Mouse (Mus musculus) embryonic stem cell, embryonic (primary cell): ENCODE measurements around the gene Mospd3.

Experiments used
- CTCF ChIA-PET, 4 experiments: fragments of 300-600 bp in 2 of 4; fragments of 350-600 bp in 2 of 4; sonication (Branson Sonifier 250); formaldehyde crosslinking; loops; one replicate each; lab custom pipeline; 2022; ENCODE audit warnings: inconsistent platforms in 2 of 4; lab: Charles Lee
- POLR2A ChIA-PET, 4 experiments: fragments of 300-600 bp in 2 of 4; fragments of 350-600 bp in 2 of 4; sonication (Branson Sonifier 250); formaldehyde crosslinking; loops; one replicate each; lab custom pipeline; 2022; ENCODE audit warnings: antibody characterized with exemption in 4 of 4, inconsistent platforms in 1 of 4; lab: Charles Lee

The Mospd3 gene

DNA sequence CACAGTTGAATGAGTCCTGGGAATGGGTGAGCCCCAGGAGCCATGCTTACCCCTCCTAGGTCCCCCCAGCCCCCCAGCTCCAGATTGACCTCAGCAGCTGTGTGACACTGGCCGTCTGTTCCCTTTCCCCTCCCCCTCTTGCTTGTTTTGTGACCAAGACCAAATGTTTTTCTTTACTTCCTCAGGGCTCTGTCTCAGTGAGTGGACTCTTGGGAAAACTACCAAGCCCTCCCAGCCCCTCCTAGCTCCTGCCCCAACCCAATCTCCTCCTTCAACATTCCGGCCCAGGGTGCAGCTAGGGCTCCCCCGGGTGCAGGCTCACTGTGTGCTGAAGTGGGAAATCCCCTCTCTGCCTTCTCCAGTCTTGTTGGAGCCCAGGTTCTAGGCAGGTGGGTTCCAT lies 29.7 kb upstream of the Mospd3 start:
- POLR2A ChIA-PET = interaction anchor here (0.6 to 13.0 kb wide), 41 partner anchors 9 to 559 kb away, joined by 3 to 163 read pairs (median 6); partner anchors contain the start of genes Mospd3 (in 3 of the 4), Pcolce (in 3 of the 4), Pop7 (in 3 of the 4) and Sap25 (in 3 of the 4)
- CTCF ChIA-PET = interaction anchor here (0.7 to 5.1 kb wide), 12 partner anchors 11 to 129 kb away, joined by 3 to 70 read pairs (median 6); partner anchors contain the start of genes Sap25 (in 4 of the 4), Pcolce (in 1 of the 4) and Pop7 (in 1 of the 4)

DNA sequence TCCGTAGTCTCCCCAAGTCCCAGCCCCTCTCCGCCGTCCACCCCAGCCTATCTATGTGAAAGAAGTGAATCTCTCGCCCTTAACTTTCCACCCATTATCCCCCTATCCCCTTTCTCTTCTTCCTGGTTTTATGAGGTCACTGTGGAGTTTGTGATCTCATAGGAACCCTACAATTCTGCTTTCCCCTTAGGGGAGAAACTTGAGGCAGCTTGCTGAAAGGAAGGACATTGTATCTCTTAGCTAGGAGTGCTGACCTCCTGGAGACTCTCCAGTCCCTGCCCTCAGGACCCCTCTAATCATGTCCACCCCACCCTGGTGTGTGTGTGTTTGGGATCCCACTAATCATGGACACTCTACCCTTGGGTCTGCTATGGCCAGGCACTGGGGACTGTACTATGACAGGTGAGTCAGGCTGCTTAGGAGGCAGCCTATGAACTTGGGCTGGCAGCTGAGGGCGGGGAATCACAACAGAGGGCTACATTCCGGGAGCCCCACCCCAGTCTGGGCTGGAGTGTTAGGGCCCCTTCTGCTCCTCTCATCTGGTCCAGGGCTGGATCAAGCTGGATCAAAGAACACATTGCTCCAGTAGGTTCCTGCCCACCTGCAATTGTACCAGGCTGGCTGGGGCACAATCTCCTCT lies 29.2 kb upstream of the Mospd3 start:
- CTCF ChIA-PET = interaction anchor here (0.9 to 5.1 kb wide), 10 partner anchors 11 to 30 kb away, joined by 3 to 70 read pairs (median 6); partner anchors contain the start of genes Sap25 (in 4 of the 4) and Pcolce (in 1 of the 4)
- POLR2A ChIA-PET = interaction anchor here (0.6 to 13.0 kb wide), 41 partner anchors 9 to 558 kb away, joined by 3 to 163 read pairs (median 7); partner anchors contain the start of genes Sap25 (in 4 of the 4), Mospd3 (in 3 of the 4), Pcolce (in 3 of the 4) and Pop7 (in 2 of the 4)

DNA sequence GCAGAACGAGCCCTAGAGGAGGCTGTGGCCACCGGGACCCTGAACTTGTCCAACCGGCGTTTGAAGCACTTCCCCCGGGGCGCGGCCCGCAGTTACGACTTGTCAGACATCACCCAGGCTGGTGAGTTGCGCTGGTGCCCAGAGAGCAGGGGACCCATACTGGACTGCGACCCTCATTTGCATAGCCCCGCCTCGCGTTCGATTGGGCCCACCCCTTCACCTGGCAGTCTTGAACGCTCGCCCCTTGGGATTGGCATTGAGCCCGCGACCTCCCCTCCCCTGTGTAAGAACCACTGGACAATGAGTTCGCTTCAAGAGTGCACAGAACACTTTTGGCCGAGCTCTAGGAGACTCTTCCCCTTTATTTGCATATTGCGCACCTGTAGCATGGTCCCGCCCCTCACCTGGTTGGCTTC lies 28.5 kb upstream of the Mospd3 start:
- ChIA-PET CTCF (interaction anchor here in 3 of 4 experiments (0.5 to 5.1 kb wide), 8 partner anchors 12 to 253 kb away, joined by 3 to 70 read pairs (median 6); partner anchors contain the start of genes Sap25 (in 2 of the 3) and Pcolce (in 1 of the 3)), POLR2A (interaction anchor here in 3 of 4 experiments (0.5 to 13.0 kb wide), 23 partner anchors 8 to 681 kb away, joined by 3 to 163 read pairs (median 8); partner anchors contain the start of genes Pcolce (in 3 of the 3), Sap25 (in 3 of the 3), Pop7 (in 2 of the 3) and Irs3 (in 1 of the 3))

DNA sequence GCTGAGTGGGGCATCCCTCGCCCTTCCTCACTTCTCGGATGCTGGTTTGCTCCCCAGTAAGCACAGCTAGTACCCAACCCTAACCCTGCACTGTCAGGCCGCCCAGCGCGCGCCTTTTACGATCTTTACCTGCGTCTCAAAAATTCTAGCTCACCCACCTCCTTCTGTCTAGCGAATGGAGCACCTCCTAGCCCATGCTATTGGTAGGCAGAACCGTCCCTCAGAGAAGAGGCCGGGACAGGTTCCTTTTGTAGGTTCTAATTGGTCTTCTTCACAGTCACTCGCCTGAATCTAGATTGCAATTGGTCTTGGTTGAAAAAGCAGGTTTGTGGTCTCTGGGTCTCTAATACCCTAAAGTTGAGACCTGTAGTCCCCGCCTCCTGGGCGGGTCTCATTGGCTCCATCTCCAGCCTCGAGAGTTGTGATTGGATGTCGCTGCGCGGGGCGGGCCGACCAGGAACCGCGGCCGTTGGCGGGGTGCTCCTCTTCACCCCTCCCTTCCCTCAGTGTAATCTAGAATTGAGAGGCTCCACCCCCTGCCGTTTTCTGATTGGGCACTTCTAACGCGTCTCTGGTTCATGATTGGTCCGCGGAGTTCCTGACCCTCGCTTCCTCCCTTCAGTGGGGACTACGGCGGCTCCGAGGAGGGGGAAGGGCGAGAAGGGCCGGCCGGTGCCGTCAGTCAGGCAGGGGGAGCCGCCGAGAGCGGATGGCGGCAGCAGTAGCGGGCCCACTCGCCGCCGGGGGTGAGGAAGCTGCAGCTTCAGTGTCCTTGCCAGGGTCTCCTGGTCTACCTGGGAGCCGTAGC lies 27.8 kb upstream of the Mospd3 start, which contains the start of the genes Fbxo24, Lrch4 and Gm20605:
Gene Fbxo24 (minus strand): TSS at position 505 of the 808 bp plus-strand sequence.
Gene Lrch4 (plus strand): TSS at position 624 of the 808 bp plus-strand sequence.
Gene Gm20605 (plus strand): TSS at position 678 of the 808 bp plus-strand sequence.
- POLR2A ChIA-PET = interaction anchor here in 3 of 4 experiments (0.5 to 13.0 kb wide), 40 partner anchors 7 to 680 kb away, joined by 3 to 163 read pairs (median 4); partner anchors contain the start of genes Pcolce (in 3 of the 3), Sap25 (in 3 of the 3), Pop7 (in 2 of the 3) and Actl6b (in 1 of the 3)
- CTCF ChIA-PET = interaction anchor here (0.5 to 5.1 kb wide), 17 partner anchors 12 to 1719 kb away, joined by 3 to 70 read pairs (median 4); partner anchors contain the start of genes Sap25 (in 4 of the 4), Epo (in 1 of the 4), Pcolce (in 1 of the 4) and Pop7 (in 1 of the 4)

DNA sequence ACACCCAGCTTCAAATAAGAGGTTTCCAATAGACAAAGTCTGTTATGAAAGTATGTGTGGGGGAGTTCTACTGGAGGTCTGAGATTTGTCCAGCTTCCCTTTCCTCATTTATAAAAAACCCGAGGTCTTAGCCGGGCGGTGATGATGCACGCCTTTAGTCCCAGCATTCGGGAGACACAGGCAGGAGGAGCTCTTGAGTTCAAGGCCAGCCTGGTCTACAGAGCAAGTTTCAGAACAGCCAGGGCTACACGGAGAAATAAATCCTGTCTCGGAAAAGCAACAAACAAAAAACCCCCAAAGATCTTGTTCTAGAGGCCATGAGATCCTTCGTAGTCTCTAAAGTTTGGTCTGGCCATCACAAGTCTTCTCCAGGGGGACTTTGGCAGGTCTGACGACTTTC lies 27.1 kb upstream of the Mospd3 start:
- CTCF ChIA-PET = interaction anchor here (0.5 to 5.1 kb wide), 13 partner anchors 13 to 1393 kb away, joined by 3 to 70 read pairs (median 4); partner anchors contain the start of genes Sap25 (in 4 of the 4), Epo (in 1 of the 4), Pcolce (in 1 of the 4) and Pop7 (in 1 of the 4)
- POLR2A ChIA-PET = interaction anchor here in 3 of 4 experiments (0.6 to 13.0 kb wide), 34 partner anchors 7 to 159 kb away, joined by 3 to 163 read pairs (median 6); partner anchors contain the start of genes Pcolce (in 3 of the 3), Pop7 (in 2 of the 3), Sap25 (in 2 of the 3) and Actl6b (in 1 of the 3)

DNA sequence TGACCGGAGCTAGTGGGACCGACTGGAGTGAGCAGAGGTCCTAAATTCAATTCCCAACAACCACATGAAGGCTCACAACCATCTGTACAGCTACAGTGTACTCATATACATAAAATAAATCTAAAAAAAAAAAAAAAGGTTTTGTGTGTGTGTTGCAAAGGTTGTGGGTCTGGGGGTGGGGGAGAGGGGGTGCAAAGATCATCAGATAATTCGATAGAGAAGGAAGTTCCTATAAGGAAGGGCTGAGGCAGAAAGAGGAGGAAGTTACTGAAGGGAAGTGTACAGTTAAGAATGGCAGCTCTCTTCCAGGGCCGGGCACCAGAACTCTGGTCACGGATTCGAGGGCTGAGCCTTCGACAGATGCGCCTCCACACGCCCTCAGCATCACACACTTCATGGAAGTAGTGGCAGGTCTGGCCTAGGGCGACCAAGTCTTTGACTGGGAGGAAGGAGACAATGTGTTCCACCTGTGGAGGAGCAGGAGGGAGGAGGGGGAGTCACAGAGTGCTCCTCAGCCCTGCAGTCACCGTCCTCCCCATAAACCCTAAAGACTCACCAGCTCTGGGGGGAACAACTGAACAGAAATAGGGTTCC lies 23.2 kb upstream of the Mospd3 start:
- CTCF ChIA-PET = interaction anchor here in 2 of 4 experiments (0.6 to 1.2 kb wide), 5 partner anchors 18 to 534 kb away, joined by 3 to 5 read pairs (median 3); no protein-coding TSS in a partner anchor
- POLR2A ChIA-PET = interaction anchor here in 3 of 4 experiments (0.6 to 13.0 kb wide), 11 partner anchors 10 to 291 kb away, joined by 3 to 163 read pairs (median 3); partner anchors contain the start of genes Pcolce (in 2 of the 3), Sap25 (in 2 of the 3) and Irs3 (in 1 of the 3)

DNA sequence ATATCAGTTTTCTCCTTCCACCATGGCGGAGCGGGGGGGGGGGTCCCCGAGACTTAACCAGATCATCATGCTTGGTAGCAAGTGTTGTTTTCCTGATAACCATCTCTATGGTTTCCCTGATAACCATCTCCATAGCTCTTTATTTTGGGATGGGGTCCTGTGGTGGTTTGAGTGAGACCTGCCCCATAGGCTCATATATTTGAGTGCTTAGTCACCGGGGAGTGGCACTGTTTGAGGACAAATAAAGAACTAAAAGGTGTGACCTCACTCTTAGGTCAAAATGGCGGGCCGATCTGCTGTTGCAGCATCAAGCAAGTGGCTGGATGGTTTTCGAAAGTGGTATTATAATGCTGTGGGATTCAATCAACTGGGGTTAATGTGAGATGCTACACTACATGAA lies 14.5 kb upstream of the Mospd3 start:
- CTCF ChIA-PET = interaction anchor here in 3 of 4 experiments (0.7 to 1.4 kb wide), 3 partner anchors 13 to 1869 kb away, joined by 3 to 4 read pairs (median 4); no protein-coding TSS in a partner anchor
- POLR2A ChIA-PET = interaction anchor here in 3 of 4 experiments (0.7 to 6.4 kb wide), 11 partner anchors 8 to 145 kb away, joined by 3 to 126 read pairs (median 5); partner anchors contain the start of genes Fbxo24 (in 2 of the 3), Gm20605 (in 2 of the 3), Lrch4 (in 2 of the 3) and Mospd3 (in 1 of the 3)

DNA sequence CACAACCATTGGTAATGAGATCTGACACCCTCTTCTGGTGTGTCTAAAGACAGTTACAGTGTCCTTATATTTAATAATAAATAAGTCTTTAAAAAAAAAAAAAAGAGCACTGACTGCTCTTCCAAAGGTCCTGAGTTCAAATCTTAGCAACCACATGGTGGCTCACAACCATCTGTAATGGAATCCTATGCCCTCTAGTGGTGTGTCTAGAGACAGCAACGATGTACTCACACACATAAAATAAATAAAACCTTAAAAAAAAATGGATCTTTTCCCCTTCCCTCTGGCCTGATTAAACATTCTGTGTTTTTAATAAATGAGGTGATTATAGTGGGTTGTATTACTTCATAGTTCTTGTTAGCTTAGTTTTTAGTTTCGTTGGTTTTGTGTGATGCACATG lies 14.1 kb upstream of the Mospd3 start:
- ChIA-PET CTCF (interaction anchor here in 3 of 4 experiments (0.7 to 1.7 kb wide), 6 partner anchors 9 to 1869 kb away, joined by 3 to 6 read pairs (median 4); no protein-coding TSS in a partner anchor), POLR2A (interaction anchor here in 3 of 4 experiments (0.5 to 6.4 kb wide), 16 partner anchors 8 to 172 kb away, joined by 3 to 126 read pairs (median 4); partner anchors contain the start of genes Fbxo24 (in 2 of the 3), Gm20605 (in 2 of the 3), Lrch4 (in 2 of the 3) and Mospd3 (in 2 of the 3))

DNA sequence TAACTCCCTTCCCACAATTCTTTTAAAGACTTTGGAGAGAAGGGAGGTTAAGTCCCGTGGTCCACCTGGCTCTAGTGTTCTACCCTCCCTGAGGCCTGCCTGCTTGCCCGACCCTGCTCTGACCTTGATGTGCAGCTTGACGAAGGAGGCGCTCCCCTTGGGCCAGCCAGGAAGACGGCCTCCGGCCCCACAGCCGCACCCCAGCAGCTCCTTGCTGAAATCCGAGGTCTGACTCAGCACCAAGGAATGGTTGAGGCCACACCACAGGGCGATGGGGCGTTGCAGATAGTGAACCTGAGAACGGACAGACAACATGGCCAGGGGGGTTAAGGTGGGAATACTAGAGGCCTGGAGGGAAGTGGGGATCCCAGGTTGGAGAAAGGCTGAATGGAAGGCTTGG lies 12.7 kb upstream of the Mospd3 start, which contains the start of gene Pcolce:
Gene Pcolce (minus strand): TSS at position 235 of the 400 bp plus-strand sequence.
- ChIA-PET POLR2A (interaction anchor here (0.6 to 6.4 kb wide), 30 partner anchors 8 to 672 kb away, joined by 3 to 126 read pairs (median 4); partner anchors contain the start of genes Fbxo24 (in 3 of the 4), Gm20605 (in 3 of the 4), Lrch4 (in 3 of the 4) and Mospd3 (in 2 of the 4)), CTCF (interaction anchor here (0.6 to 1.7 kb wide), 17 partner anchors 8 to 604 kb away, joined by 3 to 6 read pairs (median 3); partner anchors contain the start of genes Fbxo24 (in 1 of the 4), Lrch4 (in 1 of the 4), Pop7 (in 1 of the 4) and Sap25 (in 1 of the 4))

DNA sequence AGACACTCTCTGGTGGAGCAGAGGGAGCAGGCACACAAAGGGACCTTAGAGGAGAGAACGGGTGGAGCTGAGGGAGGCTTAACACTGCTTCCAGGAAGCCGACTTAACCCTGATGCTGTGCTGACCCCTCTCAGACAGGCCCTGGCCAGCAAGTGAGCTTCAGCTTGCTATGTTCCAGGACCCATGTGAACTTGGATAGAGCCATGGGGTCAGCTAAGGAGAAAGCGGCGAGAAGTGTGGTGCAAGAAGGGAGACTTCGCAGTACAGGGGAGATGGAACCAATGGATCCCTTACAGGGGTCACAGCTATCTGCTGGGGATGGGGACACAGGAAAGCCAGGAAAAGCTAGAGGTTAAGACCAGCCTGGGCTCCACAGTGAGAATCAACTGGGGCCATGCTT lies 12.2 kb upstream of the Mospd3 start:
- POLR2A ChIA-PET = interaction anchor here (0.6 to 6.4 kb wide), 29 partner anchors 9 to 672 kb away, joined by 3 to 126 read pairs (median 4); partner anchors contain the start of genes Fbxo24 (in 3 of the 4), Gm20605 (in 3 of the 4), Lrch4 (in 3 of the 4) and Mospd3 (in 2 of the 4)
- CTCF ChIA-PET = interaction anchor here (0.6 to 1.7 kb wide), 15 partner anchors 14 to 603 kb away, joined by 3 to 6 read pairs (median 3); partner anchors contain the start of genes Fbxo24 (in 1 of the 4), Lrch4 (in 1 of the 4), Pop7 (in 1 of the 4) and Sap25 (in 1 of the 4)

DNA sequence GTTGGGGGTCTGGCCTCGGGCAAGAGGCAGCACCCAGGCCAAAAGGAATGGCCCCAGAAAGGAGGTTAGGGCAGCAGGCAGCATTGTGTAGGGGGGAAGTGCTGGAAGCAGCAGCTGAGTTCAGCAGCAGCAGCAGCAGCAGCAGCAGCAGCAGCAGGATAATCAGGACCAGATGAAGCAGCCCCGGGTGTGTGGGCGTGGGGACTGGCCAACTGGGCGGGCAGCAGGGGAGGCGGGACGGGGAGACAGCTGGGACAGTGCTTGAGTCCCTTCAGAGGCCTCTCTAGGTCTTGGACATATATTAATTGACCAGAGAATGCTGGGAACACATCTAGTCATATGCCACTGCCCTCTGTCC lies 10.4 kb upstream of the Mospd3 start:
- CTCF ChIA-PET = interaction anchor here (0.5 to 1.8 kb wide), 9 partner anchors 11 to 141 kb away, joined by 3 to 9 read pairs (median 4); partner anchors contain the start of genes Sap25 (in 2 of the 4) and Pop7 (in 1 of the 4)
- POLR2A ChIA-PET = interaction anchor here in 3 of 4 experiments (0.6 to 6.4 kb wide), 20 partner anchors 9 to 559 kb away, joined by 3 to 126 read pairs (median 4); partner anchors contain the start of genes Pop7 (in 3 of the 3), Fbxo24 (in 2 of the 3), Gm20605 (in 2 of the 3) and Lrch4 (in 2 of the 3)

DNA sequence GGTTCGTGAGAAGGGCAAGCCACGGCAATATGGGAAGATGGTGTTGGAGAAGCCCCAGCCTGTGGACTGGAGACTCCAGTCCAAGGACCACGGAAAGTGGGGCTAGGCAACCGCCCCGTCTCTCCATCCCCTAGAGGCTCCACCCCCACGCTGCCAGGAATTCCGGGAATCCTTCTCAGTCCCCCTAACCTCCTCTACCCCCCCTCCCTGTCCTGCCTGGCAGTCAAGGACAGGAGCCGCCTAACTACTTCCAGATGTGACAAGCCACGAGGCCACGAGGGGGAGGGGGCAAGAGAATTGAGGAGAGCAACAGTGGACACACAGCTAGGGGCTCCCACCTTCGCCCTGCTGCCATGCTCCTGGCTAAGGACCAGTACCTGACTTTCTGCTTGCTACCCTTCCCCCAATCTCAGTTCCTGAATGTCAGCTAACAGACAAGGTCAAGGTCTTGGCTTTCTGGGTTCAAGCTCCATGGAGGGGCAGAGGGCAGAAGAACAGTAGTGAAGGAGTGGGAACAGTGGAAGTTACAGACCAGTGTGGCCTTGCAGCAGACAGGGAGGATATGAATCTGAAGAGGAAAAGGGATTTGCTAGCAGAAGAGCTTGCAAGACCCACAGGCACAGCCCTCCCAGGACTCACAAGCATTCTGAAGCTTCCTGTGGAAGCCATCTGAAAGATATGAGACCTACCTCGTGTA lies 9.8 kb upstream of the Mospd3 start:
- CTCF ChIA-PET = interaction anchor here (0.6 to 1.8 kb wide), 8 partner anchors 10 to 142 kb away, joined by 3 to 9 read pairs (median 4); partner anchors contain the start of genes Sap25 (in 2 of the 4) and Pop7 (in 1 of the 4)

DNA sequence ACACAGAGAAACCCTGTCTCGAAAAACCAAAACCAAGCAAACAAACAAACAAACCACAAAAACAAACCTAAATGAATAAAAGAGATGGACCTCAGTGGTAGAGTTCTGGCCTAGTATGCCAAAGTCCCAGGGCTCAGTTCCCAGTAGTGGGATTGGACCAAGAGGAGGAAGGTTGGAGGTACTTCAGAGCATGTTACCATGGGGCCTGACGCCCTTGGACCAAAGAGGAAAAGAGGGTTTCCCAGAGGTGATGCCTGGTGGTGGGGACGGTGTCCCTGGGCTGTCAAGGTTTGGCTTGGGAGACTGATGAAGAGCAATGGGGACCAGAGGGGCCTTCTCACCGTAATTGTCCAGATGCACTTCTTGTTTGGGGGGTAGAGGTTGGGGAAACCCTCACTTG lies 9.2 kb upstream of the Mospd3 start:
- ChIA-PET CTCF (interaction anchor here in 1 of 4 experiments (1.6 kb wide), 2 partner anchors 31 to 108 kb away, joined by 7 to 9 read pairs; partner anchors contain the start of genes Pop7 and Sap25), POLR2A (interaction anchor here in 2 of 4 experiments (0.9 to 6.4 kb wide), 11 partner anchors 9 to 108 kb away, joined by 3 to 126 read pairs (median 10); partner anchors contain the start of genes Fbxo24 (in 2 of the 2), Gm20605 (in 2 of the 2), Lrch4 (in 2 of the 2) and Mospd3 (in 1 of the 2))

More for the DNA sequence above, 9.8 kb upstream of the Mospd3 start:
- POLR2A ChIA-PET = interaction anchor here in 3 of 4 experiments (0.6 to 6.4 kb wide), 19 partner anchors 8 to 560 kb away, joined by 3 to 126 read pairs (median 4); partner anchors contain the start of genes Pop7 (in 3 of the 3), Fbxo24 (in 2 of the 3), Gm20605 (in 2 of the 3) and Lrch4 (in 2 of the 3)

DNA sequence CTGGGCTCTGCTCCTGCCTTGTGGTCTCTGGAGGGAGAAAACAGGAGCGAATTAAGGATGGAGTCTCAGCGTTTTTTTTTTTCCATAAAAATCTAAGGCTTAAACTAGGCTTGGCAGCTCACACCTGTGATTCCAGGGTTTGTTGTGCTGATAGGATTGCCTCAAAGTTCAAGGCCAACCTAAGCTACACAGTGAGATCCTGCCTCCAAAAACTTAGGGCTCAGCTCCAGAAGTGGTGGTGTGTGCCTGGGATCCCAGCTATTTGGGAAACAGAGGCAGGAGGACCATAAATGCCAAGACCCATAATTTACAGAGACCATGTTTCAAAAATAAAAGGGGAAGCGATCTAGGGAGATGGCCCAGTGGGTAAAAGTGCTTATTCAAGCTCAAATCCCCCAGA lies 8.4 kb upstream of the Mospd3 start:
- CTCF ChIA-PET = interaction anchor here in 3 of 4 experiments (0.6 to 1.3 kb wide), 5 partner anchors 23 to 321 kb away, joined by 3 to 6 read pairs (median 3); partner anchors contain the start of gene Sap25 (in 1 of the 3)
- POLR2A ChIA-PET = interaction anchor here (0.6 to 3.3 kb wide), 25 partner anchors 9 to 315 kb away, joined by 3 to 20 read pairs (median 4); partner anchors contain the start of genes Sap25 (in 2 of the 4), Fbxo24 (in 1 of the 4), Gm20605 (in 1 of the 4) and Lrch4 (in 1 of the 4)
